ENCODE assay signal across 19 mouse cellular contexts in genomic region chr2:162499501-162499915, GRCm38 (mm10).
DNase-seq lines count a peak whose midpoint lies in the region; ATAC-seq and TF ChIP-seq lines count a peak whose summit lies in the region.
"Had no signal": no experiment of that assay in that cellular context is flagged by ENCODE, and none has a peak within 500 bp of the region (broad histone marks: within the 10 kb centered on the region; RNA-seq: fewer than 3 reads in every experiment).

No protein-coding gene starts in this region.

- TF ChIP-seq CTCF in hindbrain, postnatal 0 days (IDR thresholded peaks at IDR 0.05; ENCODE audit: low read depth) = no peak

- H3K4me1 ChIP-seq in embryonic facial prominence, embryonic 14.5 days (ENCODE audit: control insufficient read depth, insufficient read depth, low read length) = no peaks in the 10 kb centered on the region
- no peaks in the 10 kb centered on the region for H3K4me1 ChIP-seq in embryonic facial prominence, embryonic 10.5 days
- no peaks in the 10 kb centered on the region for H3K4me1 ChIP-seq in hindbrain, postnatal 0 days (ENCODE audit: insufficient read depth, low read length)
- no peaks in the 10 kb centered on the region for H3K4me1 ChIP-seq in hindbrain, embryonic 14.5 days (replicated peaks; ENCODE audit: control insufficient read depth, insufficient read depth, low read length)
- no peaks in the 10 kb centered on the region for H3K4me1 ChIP-seq in lung, embryonic 16.5 days (replicated peaks; ENCODE audit: control insufficient read depth, insufficient read depth, low read length)
- H3K4me1 ChIP-seq: hindbrain, embryonic 13.5 days; limb, embryonic 13.5 days; liver, embryonic 13.5 days; stomach, embryonic 15.5 days had no signal

- H3K36me3 ChIP-seq in embryonic facial prominence, embryonic 14.5 days (ENCODE audit: control insufficient read depth, insufficient read depth, low read length) = no peaks in the 10 kb centered on the region
- no peaks in the 10 kb centered on the region for H3K36me3 ChIP-seq in embryonic facial prominence, embryonic 10.5 days (replicated peaks)
- no peaks in the 10 kb centered on the region for H3K36me3 ChIP-seq in hindbrain, postnatal 0 days (ENCODE audit: insufficient read depth, low read length)
- H3K36me3 ChIP-seq in hindbrain, embryonic 14.5 days (replicated peaks; ENCODE audit: control insufficient read depth, insufficient read depth) = no peaks in the 10 kb centered on the region
- no peaks in the 10 kb centered on the region for H3K36me3 ChIP-seq in lung, embryonic 16.5 days (ENCODE audit: control insufficient read depth, insufficient read depth, low read length)
- H3K36me3 ChIP-seq: hindbrain, embryonic 13.5 days; limb, embryonic 13.5 days; liver, embryonic 13.5 days; stomach, embryonic 15.5 days had no signal

- ATAC-seq in embryonic facial prominence, embryonic 14.5 days (ENCODE audit: low read depth) = no peak
- no peak for ATAC-seq in hindbrain, postnatal 0 days
- no peak for ATAC-seq in hindbrain, embryonic 14.5 days (ENCODE audit: low FRiP score)
- ATAC-seq in lung, embryonic 16.5 days (ENCODE audit: low read depth) = peak; percentile 51; the same call in 1 of the 2 replicates
- ATAC-seq: midbrain, embryonic 16.5 days had no signal

- peak; percentile 15 for DNase-seq in embryonic facial prominence, embryonic 14.5 days (ENCODE audit: low spot score)
- no peak for DNase-seq in embryonic facial prominence, embryonic 10.5 days (ENCODE audit: low spot score)
- peak; percentile 35 for DNase-seq in hindbrain, postnatal 0 days (ENCODE audit: low spot score)
- DNase-seq in hindbrain, embryonic 14.5 days (ENCODE audit: low spot score) = no peak
- DNase-seq in lung, postnatal 36 days = no peak
- peak; percentile 22 for DNase-seq in brain, embryonic 18.5 days (ENCODE audit: low read depth, low spot score)
- DNase-seq: adrenal gland, postnatal 25 days; cerebellum, adult 18-20 months; gastrocnemius, postnatal 25 days; kidney, adult 2 months; kidney, postnatal 10 days; liver, embryonic 13.5 days; thymus, postnatal 25 days had no signal

- H3K9ac ChIP-seq in embryonic facial prominence, embryonic 14.5 days (ENCODE audit: low read depth, low read length) = no peak overlapping the region
- no peak overlapping the region for H3K9ac ChIP-seq in hindbrain, postnatal 0 days (replicated peaks; ENCODE audit: low read length)
- H3K9ac ChIP-seq in hindbrain, embryonic 14.5 days = no peak overlapping the region
- H3K9ac ChIP-seq in lung, embryonic 16.5 days (ENCODE audit: low read length) = no peak overlapping the region
- H3K9ac ChIP-seq: hindbrain, embryonic 13.5 days; limb, embryonic 13.5 days; liver, embryonic 13.5 days; stomach, embryonic 15.5 days had no signal

- no peaks in the 10 kb centered on the region for H3K27me3 ChIP-seq in embryonic facial prominence, embryonic 14.5 days (replicated peaks; ENCODE audit: control insufficient read depth, insufficient read depth, low read length)
- H3K27me3 ChIP-seq in embryonic facial prominence, embryonic 10.5 days (replicated peaks; ENCODE audit: low read depth, poor library complexity, severe bottlenecking) = no peaks in the 10 kb centered on the region
- H3K27me3 ChIP-seq in hindbrain, postnatal 0 days (ENCODE audit: insufficient read depth, low read length) = no peaks in the 10 kb centered on the region
- H3K27me3 ChIP-seq in hindbrain, embryonic 14.5 days (ENCODE audit: control insufficient read depth, insufficient read depth, low read length) = no peaks in the 10 kb centered on the region
- no peaks in the 10 kb centered on the region for H3K27me3 ChIP-seq in lung, embryonic 16.5 days (ENCODE audit: control insufficient read depth, insufficient read depth, low read depth, low read length)
- H3K27me3 ChIP-seq: hindbrain, embryonic 13.5 days; limb, embryonic 13.5 days; liver, embryonic 13.5 days; stomach, embryonic 15.5 days had no signal

- WGBS in embryonic facial prominence, embryonic 14.5 days = 81% methylated on average over 9 of the region's 9 CpGs
- 88% methylated on average over 9 of the region's 9 CpGs for WGBS in embryonic facial prominence, embryonic 10.5 days
- WGBS in hindbrain, postnatal 0 days = 65% methylated on average over 9 of the region's 9 CpGs
- 89% methylated on average over 9 of the region's 9 CpGs for WGBS in hindbrain, embryonic 14.5 days
- WGBS in lung, embryonic 16.5 days = 50% methylated on average over 9 of the region's 9 CpGs

- no peak overlapping the region for H3K27ac ChIP-seq in embryonic facial prominence, embryonic 14.5 days (replicated peaks; ENCODE audit: low read depth, low read length)
- H3K27ac ChIP-seq in embryonic facial prominence, embryonic 10.5 days (replicated peaks) = no peak overlapping the region
- H3K27ac ChIP-seq in hindbrain, postnatal 0 days = no peak overlapping the region
- no peak overlapping the region for H3K27ac ChIP-seq in hindbrain, embryonic 14.5 days
- no peak overlapping the region for H3K27ac ChIP-seq in lung, embryonic 16.5 days (ENCODE audit: low read length)
- H3K27ac ChIP-seq: hindbrain, embryonic 13.5 days; limb, embryonic 13.5 days; liver, embryonic 13.5 days; macrophage; stomach, embryonic 15.5 days had no signal

- H3K4me2 ChIP-seq in embryonic facial prominence, embryonic 14.5 days (ENCODE audit: low read depth, low read length) = no peak overlapping the region
- H3K4me2 ChIP-seq in hindbrain, postnatal 0 days (ENCODE audit: low read depth, low read length) = no peak overlapping the region
- no peak overlapping the region for H3K4me2 ChIP-seq in hindbrain, embryonic 14.5 days (replicated peaks)
- H3K4me2 ChIP-seq in lung, embryonic 16.5 days (ENCODE audit: low read depth, low read length) = no peak overlapping the region
- H3K4me2 ChIP-seq: hindbrain, embryonic 13.5 days; limb, embryonic 13.5 days; liver, embryonic 13.5 days; stomach, embryonic 15.5 days had no signal

- no peaks in the 10 kb centered on the region for H3K9me3 ChIP-seq in embryonic facial prominence, embryonic 14.5 days (ENCODE audit: control insufficient read depth, low read length)
- H3K9me3 ChIP-seq in embryonic facial prominence, embryonic 10.5 days = no peaks in the 10 kb centered on the region
- no peaks in the 10 kb centered on the region for H3K9me3 ChIP-seq in hindbrain, postnatal 0 days (ENCODE audit: low read length)
- no peaks in the 10 kb centered on the region for H3K9me3 ChIP-seq in hindbrain, embryonic 14.5 days (ENCODE audit: control insufficient read depth, low read length)
- H3K9me3 ChIP-seq in lung, embryonic 16.5 days (ENCODE audit: control insufficient read depth, low read length) = no peaks in the 10 kb centered on the region
- H3K9me3 ChIP-seq: hindbrain, embryonic 13.5 days; limb, embryonic 13.5 days; stomach, embryonic 15.5 days had no signal

- no peak overlapping the region for H3K4me3 ChIP-seq in embryonic facial prominence, embryonic 14.5 days (ENCODE audit: low read depth, low read length)
- H3K4me3 ChIP-seq in embryonic facial prominence, embryonic 10.5 days = no peak overlapping the region
- no peak overlapping the region for H3K4me3 ChIP-seq in hindbrain, postnatal 0 days (ENCODE audit: low read length)
- no peak overlapping the region for H3K4me3 ChIP-seq in hindbrain, embryonic 14.5 days (replicated peaks; ENCODE audit: low read length)
- no peak overlapping the region for H3K4me3 ChIP-seq in lung, embryonic 16.5 days (ENCODE audit: low read length)
- H3K4me3 ChIP-seq: hindbrain, embryonic 13.5 days; limb, embryonic 13.5 days; liver, embryonic 13.5 days; stomach, embryonic 15.5 days had no signal

Comparison
In these comparisons a context has a peak if more than half of its experiments do, and no peak if none do; other contexts are left out.
1. DNase-seq: peak in embryonic facial prominence, embryonic 14.5 days (single experiment), hindbrain, postnatal 0 days (single experiment) and brain, embryonic 18.5 days (single experiment); none in embryonic facial prominence, embryonic 10.5 days (single experiment), hindbrain, embryonic 14.5 days (single experiment) and lung, postnatal 36 days (single experiment).